Comparison of ENCODE assay signal across 13 mouse cellular contexts in genomic region chr1:84155585-84155930, GRCm38 (mm10).
DNase-seq lines count a peak whose midpoint lies in the region; ATAC-seq lines count a peak whose summit lies in the region.
"Had no signal": no experiment of that assay in that cellular context is flagged by ENCODE, and none has a peak within 500 bp of the region (broad histone marks: within the 10 kb centered on the region; RNA-seq: fewer than 3 reads in every experiment).

No protein-coding gene starts in this region.

- DNase-seq in embryo, embryonic 10.5 days (ENCODE audit: low spot score) = peak; percentile 36
- DNase-seq in embryo, embryonic 10 days (ENCODE audit: low spot score) = no peak
- peak; percentile 21 for DNase-seq in midbrain, embryonic 10.5 days (ENCODE audit: low spot score)
- no peak for DNase-seq in thymus, postnatal 4 days
- no peak for DNase-seq in ovary, postnatal 36 days (ENCODE audit: low spot score)
- DNase-seq: cerebellum, postnatal 36 days; kidney, adult 18-20 months; lung, postnatal 10 days had no signal

- H3K36me3 ChIP-seq in forebrain, embryonic 16.5 days (ENCODE audit: control insufficient read depth, insufficient read depth) = no peaks in the 10 kb centered on the region
- H3K36me3 ChIP-seq in midbrain, embryonic 10.5 days = no peaks in the 10 kb centered on the region
- no peaks in the 10 kb centered on the region for H3K36me3 ChIP-seq in neural tube, embryonic 15.5 days
- H3K36me3 ChIP-seq in heart, embryonic 12.5 days = no peaks in the 10 kb centered on the region

- WGBS in forebrain, embryonic 16.5 days = 23% methylated on average over 2 of the region's 2 CpGs
- WGBS in midbrain, embryonic 10.5 days = 32% methylated on average over 2 of the region's 2 CpGs
- 21% methylated on average over 2 of the region's 2 CpGs for WGBS in neural tube, embryonic 15.5 days
- 37% methylated on average over 2 of the region's 2 CpGs for WGBS in heart, embryonic 12.5 days

- H3K27ac ChIP-seq in forebrain, embryonic 16.5 days (ENCODE audit: low read length) = peak overlapping the region; percentile 32
- peak overlapping the region; percentile 74 for H3K27ac ChIP-seq in midbrain, embryonic 10.5 days (replicated peaks)
- H3K27ac ChIP-seq in neural tube, embryonic 15.5 days (replicated peaks) = peak overlapping the region; percentile 23; the same call in 1 of the 2 replicates
- H3K27ac ChIP-seq in heart, embryonic 12.5 days (ENCODE audit: poor library complexity, severe bottlenecking) = no peak overlapping the region

- H3K4me2 ChIP-seq in forebrain, embryonic 16.5 days (ENCODE audit: low read length) = no peak overlapping the region
- H3K4me2 ChIP-seq in neural tube, embryonic 15.5 days = peak overlapping the region; percentile 15; the same call in 1 of the 2 replicates
- H3K4me2 ChIP-seq in heart, embryonic 12.5 days = no peak overlapping the region
- H3K4me2 ChIP-seq: liver, embryonic 11.5 days had no signal

- ATAC-seq in forebrain, embryonic 16.5 days = peak; percentile 76
- ATAC-seq in neural tube, embryonic 15.5 days (ENCODE audit: low FRiP score) = peak; percentile 43; the same call in 1 of the 2 replicates
- ATAC-seq in heart, embryonic 12.5 days (ENCODE audit: insufficient number of reproducible peaks, low FRiP score) = no peak
- ATAC-seq: Patski had no signal

- no peaks in the 10 kb centered on the region for H3K27me3 ChIP-seq in forebrain, embryonic 16.5 days (replicated peaks; ENCODE audit: control insufficient read depth, insufficient read depth, low read length)
- H3K27me3 ChIP-seq in midbrain, embryonic 10.5 days (ENCODE audit: low read depth, poor library complexity, severe bottlenecking) = no peaks in the 10 kb centered on the region
- no peaks in the 10 kb centered on the region for H3K27me3 ChIP-seq in neural tube, embryonic 15.5 days (replicated peaks)
- no peaks in the 10 kb centered on the region for H3K27me3 ChIP-seq in heart, embryonic 12.5 days (replicated peaks)
- H3K27me3 ChIP-seq: Patski had no signal

- no peak overlapping the region for H3K9ac ChIP-seq in forebrain, embryonic 16.5 days (replicated peaks; ENCODE audit: low read depth, low read length)
- no peak overlapping the region for H3K9ac ChIP-seq in neural tube, embryonic 15.5 days (replicated peaks)
- no peak overlapping the region for H3K9ac ChIP-seq in heart, embryonic 12.5 days

- H3K9me3 ChIP-seq in forebrain, embryonic 16.5 days (ENCODE audit: control insufficient read depth, low read length) = no peaks in the 10 kb centered on the region
- H3K9me3 ChIP-seq in midbrain, embryonic 10.5 days (replicated peaks) = no peaks in the 10 kb centered on the region
- no peaks in the 10 kb centered on the region for H3K9me3 ChIP-seq in neural tube, embryonic 15.5 days (replicated peaks)
- H3K9me3 ChIP-seq in heart, embryonic 12.5 days (replicated peaks) = no peaks in the 10 kb centered on the region; the same call in 1 of the 2 replicates

- H3K4me1 ChIP-seq in forebrain, embryonic 16.5 days (replicated peaks; ENCODE audit: control insufficient read depth, insufficient read depth, low read length) = peaks cover 5% of the 10 kb centered on the region; the same call in 1 of the 2 replicates
- peaks cover 7% of the 10 kb centered on the region; the same call in 1 of the 2 replicates for H3K4me1 ChIP-seq in midbrain, embryonic 10.5 days
- H3K4me1 ChIP-seq in neural tube, embryonic 15.5 days = peaks cover 5% of the 10 kb centered on the region; the same call in 1 of the 2 replicates
- H3K4me1 ChIP-seq in heart, embryonic 12.5 days (replicated peaks) = no peaks in the 10 kb centered on the region

- H3K4me3 ChIP-seq in forebrain, embryonic 16.5 days (replicated peaks; ENCODE audit: low read length) = no peak overlapping the region
- H3K4me3 ChIP-seq in midbrain, embryonic 10.5 days = no peak overlapping the region
- H3K4me3 ChIP-seq in neural tube, embryonic 15.5 days (replicated peaks) = no peak overlapping the region
- no peak overlapping the region for H3K4me3 ChIP-seq in heart, embryonic 12.5 days

Comparison
In these comparisons a context has a peak if more than half of its experiments do, and no peak if none do; other contexts are left out.
1. DNase-seq: peak in embryo, embryonic 10.5 days (single experiment) and midbrain, embryonic 10.5 days (single experiment); none in embryo, embryonic 10 days (single experiment), thymus, postnatal 4 days (single experiment) and ovary, postnatal 36 days (single experiment).